Mouse (Mus musculus) liver, embryonic 14.5 days (tissue): Measurements from ENCODE around the gene Qsox1.

Source experiments
- CTCF ChIP-seq: IDR thresholded peaks from 2 replicates; pipeline ENCODE4 v1.5.1; 2016; ENCODE audit warnings: antibody characterized with exemption, low read depth, control low read depth
- EP300 ChIP-seq: IDR thresholded peaks from 2 replicates; pipeline ENCODE4 v1.6.1; 2016; ENCODE audit warnings: antibody characterized with exemption, low read depth

DNA sequence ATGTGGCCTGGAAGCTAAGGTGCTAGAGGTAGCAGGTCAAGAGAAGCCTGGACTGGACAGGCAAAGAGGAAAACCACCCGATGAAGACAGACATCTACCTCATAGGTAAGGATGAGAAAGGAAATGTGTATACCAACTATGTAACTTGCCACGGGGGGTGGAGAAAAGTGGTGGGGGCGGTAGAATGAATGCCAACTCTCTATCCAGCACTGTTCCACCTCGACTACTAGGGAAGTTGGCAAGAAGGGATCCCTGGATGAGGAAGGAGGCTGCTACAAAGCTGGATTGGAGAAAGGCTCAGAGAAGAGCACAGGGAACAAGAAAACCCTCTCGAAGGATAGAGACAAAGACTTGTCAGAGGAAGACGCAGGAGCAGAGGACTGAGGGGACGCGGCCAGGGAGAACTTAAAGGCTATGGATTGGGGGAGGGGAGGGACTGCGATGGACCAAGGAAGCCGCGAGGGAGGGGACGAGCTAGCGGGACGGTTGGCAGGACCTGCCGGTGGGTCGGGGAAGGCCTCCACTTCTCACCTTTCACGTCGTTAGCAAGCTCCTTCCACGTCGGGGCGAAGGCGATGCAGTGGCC is 601 bp downstream of the Qsox1 start:
- no peak for TF ChIP-seq CTCF
- no peak for TF ChIP-seq EP300
